Mouse (Mus musculus): Measurements from ENCODE around the gene Senp8.

The Senp8 gene

DNA sequence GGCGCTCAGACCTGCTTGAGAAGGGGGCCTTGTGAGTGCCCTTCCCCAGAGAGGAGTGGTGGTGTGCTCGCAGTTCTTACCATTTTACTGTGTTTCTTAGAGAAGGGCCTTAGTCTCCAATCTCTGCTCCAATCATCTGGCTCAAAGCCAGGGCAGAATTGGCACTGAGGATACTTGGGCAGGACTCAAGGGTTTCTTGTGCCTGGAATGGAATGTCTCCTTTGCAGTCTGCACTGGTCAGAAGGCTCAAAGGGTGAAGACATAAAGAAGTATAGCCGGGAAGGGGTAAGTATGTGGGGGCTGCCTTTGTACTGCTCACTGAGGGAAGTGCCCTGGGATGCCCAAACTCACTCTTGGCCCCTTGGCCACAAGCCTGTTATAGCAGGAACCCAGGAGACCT, 41.3 kb downstream of the Senp8 start:
- peak; percentile 63 for DNase-seq

DNA sequence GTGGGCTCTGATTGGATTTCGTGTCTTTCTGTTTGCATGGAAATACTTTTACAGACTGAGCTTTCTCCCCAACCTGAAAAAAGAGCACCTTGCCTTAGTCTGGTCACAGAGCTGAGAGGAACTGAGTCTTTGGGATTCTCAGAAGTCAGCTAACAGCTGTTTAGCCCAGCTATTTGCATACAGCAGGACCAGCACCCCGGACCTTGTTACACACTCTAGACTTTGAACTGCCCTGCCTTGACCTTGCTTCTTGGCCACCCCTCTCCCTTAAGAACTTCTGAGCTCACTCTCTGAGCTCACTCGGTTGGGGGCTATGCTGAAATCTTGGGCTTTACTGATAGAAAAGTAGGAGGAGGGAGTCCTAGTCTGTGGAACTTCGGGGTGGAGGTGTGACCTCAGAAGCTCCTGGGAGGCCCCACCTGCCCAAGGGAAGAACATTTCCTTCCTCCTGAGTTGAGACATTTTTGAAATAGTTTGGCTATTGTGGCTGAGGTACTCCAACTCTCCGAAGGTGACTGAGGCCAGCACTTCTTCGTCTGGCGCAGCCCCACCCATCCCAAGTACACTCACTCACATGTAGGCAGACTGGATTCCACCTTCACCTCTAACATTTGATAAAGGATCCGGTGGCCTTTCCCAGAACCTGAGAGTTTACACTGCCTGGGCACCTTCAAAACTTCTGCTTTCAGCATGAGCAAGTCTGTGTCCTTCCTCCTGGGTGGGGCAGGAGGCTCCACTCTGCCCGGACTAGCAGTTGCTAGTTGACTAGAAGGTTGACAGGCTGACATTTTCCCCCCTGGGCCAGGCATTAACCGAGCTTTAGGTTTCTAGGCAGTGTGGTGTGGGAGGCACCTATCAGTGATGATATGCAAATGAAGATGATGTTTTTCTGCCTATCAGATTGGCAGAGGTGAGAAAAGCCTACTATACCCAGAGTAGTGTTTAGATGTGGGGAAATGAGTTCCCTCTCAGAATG, 43.4 kb downstream of the Senp8 start:
- no peak for DNase-seq

- no peak for DNase-seq
Measured at GRCm38 (mm10) chr9:59703099-59703498, 47.4 kb downstream of the Senp8 start.

DNA sequence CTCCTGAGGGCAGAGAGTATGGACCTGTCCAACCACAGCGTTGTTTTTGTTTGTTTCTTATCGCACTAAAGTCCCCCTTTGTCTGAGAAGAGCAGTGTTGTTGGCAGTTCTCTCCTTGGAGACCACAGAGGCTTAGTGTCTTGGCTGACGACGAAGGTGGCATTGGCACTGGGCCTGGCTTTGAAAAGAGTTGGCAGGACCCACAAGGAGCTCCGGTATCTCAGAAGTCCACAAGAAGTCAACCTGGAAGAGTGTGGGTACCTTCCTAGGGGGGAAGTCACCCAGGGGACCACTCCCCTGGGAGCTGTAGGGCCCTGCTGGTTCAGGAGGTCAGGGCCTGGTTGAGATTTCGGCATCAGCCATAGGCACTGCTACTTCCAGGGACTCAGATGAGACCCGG, 49.4 kb downstream of the Senp8 start:
- no peak for DNase-seq

- DNase-seq = no peak
Measured at GRCm38 (mm10) chr9:59696381-59696780, 54.1 kb downstream of the Senp8 start.

GRCm38 (mm10) chr9:59695451-59695813, 55.1 kb downstream of the Senp8 start:
- no peak for DNase-seq

DNA sequence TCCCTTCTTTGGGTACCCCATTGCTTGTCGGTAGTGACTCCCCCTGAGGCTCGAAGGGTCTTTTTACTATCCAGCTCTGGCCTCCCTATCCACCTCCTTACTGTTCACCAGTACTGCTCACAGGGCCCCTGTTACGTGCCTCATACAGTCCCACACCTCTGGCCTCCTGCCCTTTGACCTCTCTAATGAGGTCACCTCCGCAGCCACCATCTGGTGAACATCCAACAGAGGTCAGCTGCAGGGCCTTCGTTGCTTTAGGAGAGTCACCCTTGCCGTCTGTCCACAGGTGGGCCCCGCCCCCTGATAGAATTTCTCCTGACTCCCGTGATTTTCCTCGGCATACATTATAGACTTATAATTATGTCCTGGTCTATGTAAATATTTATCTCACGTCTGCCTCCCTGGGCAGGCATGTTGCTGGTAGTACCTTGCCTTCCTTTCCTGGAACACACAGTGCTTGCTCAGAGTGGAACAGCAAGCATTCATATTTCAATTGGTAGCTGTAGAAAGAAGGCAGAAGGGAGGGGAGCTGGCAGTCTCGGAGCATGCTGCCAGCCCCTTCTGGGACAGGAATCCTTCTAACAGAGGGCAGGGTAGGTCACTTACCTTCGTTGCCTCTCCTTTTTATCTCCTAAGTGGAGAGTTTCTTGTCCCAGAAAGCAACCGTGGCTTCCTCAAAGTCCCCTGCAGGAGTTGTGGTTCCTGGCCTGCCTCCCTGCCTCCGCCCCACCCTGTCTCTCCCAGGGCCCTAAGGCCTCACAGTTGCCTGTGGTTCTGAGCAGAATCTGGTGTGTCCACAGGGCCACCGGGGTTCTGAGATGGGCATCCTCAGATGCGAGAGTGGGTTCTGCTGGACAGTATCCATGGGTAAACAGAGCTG, 55.7 kb downstream of the Senp8 start:
- DNase-seq = no peak

DNA sequence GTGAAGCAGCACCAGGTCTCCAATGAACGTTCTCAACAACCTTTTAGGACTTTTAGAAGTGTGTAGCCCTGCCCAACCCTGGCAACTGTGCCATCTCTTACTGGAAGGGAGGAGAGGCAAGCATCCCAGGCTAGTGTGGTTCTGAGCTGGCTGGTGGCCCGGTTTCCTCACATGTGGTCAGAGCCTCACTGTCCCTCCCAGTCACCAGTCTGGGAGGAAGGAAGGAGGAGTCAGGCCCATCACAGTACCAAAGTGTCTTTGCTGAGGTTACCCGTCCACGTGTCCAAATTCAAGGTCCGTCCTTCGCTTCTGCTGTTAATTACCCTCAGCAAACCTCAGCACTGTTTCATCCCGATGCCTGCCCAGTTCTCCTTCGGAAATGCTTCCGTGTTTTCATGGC, 58.4 kb downstream of the Senp8 start:
- peak; percentile 48 for DNase-seq

DNA sequence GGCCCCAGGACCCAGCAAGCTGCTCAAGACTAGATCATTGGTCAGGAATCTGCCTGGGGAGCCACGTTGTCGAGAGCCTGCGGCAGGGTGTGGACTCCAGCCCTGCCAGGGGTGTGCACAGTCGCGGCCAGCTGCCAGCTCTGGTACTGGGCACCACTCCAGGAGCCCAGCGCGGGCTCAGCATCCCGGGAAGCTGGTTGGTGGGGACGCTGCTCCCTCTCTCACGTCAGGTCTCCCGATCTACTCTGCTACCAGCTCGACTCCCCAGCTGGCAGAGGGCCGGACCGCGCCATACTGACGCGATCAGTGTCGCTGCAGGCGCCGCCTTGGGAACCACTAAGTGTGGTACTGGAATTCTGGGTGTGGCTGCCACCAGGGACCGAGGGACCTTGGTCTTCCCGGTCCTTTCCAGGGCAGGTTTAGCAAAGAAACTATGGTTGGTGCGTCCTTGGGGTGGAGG, 58.8 kb downstream of the Senp8 start:
- DNase-seq = peak; percentile 87

GRCm38 (mm10) chr9:59687416-59688046, 63.0 kb downstream of the Senp8 start:
- no peak for DNase-seq

All from kidney, postnatal 10 days (tissue).